2 mouse cellular contexts compared by ENCODE assay signal in the genomic region with DNA sequence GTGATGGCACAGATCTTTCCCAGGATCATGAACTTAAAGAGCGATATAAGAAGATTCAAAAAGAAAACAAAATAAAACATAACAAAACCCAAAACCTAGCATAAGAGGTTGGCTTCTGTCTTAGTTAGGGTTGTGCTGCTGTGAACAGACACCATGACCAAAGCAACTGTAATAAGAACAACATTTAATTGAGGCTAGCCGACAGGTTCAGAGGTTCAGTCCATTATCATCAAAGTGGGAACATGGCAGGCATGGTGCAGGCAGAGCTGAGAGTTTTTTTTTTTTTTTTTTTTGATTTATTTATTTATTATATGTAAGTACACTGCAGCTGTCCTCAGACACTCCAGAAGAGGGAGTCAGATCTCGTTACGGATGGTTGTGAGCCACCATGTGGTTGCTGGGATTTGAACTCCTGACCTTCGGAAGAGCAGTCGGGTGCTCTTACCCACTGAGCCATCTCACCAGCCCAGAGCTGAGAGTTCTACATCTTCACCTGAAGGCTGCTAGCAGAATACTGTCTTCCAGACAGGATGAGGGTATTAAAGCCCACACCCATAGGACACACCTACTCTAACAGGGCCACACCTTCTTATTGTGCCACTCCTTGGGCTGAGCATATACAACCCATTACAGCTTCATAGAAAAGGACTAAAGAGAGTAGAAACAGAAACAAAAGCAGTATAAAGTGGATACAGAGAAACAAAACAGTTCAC. TPM values are rescaled to one million over a fixed set of nuclear protein-coding genes. Genes with fewer than 3 reads are reported as not detected.
"Had no signal": no experiment of that assay in that cellular context is flagged by ENCODE, and none has a peak within 500 bp of the region (broad histone marks: within the 10 kb centered on the region; RNA-seq: fewer than 3 reads in every experiment).

No protein-coding gene starts in this region.

RNA-seq across cellular contexts. Expression of gene Nicn1, which starts 2.5 kb away (rescaled TPM):
- polyA plus RNA-seq: erythroblast, embryonic 14.5 days had no signal

RNA-seq across cellular contexts. Expression of gene Amt, which starts 9.0 kb away (rescaled TPM):
- total RNA-seq: common myeloid progenitor, adult 5-6 weeks had no signal
- polyA plus RNA-seq: erythroblast, embryonic 14.5 days had no signal
